Mouse (Mus musculus) myocyte (in vitro differentiated cells): ENCODE measurements around the gene 2510002D24Rik. TPM values are rescaled to one million over a fixed set of nuclear protein-coding genes. Genes with fewer than 3 reads are reported as not detected.

Experiments
- H3K27me3 ChIP-seq: one replicate; pipeline ENCODE4 v1.6.1; 2011; ENCODE audit not compliant: control insufficient read depth, insufficient read depth, insufficient read length
- H3K36me3 ChIP-seq: one replicate; pipeline ENCODE4 v1.6.1; 2011; ENCODE audit not compliant: control insufficient read depth, insufficient read depth
- H3K4me2 ChIP-seq: one replicate; pipeline ENCODE4 v1.6.1; 2011; ENCODE audit warnings: low read depth, control low read depth
- H3K4me3 ChIP-seq: one replicate; pipeline ENCODE4 v1.5.1; 2011; ENCODE audit warnings: mild to moderate bottlenecking, control low read depth, moderate library complexity
- H3K79me2 ChIP-seq: one replicate; pipeline ENCODE4 v1.6.1; 2011; ENCODE audit not compliant: control insufficient read depth, insufficient read depth
- H3ac ChIP-seq: one replicate; pipeline ENCODE4 v1.6.1; 2011; ENCODE audit not compliant: control insufficient read depth, insufficient read length
- CEBPB ChIP-seq: IDR thresholded peaks from 2 replicates; pipeline ENCODE4 v1.6.1; 2011; ENCODE audit warnings: mild to moderate bottlenecking, moderate library complexity; ENCODE audit not compliant: poor library complexity, insufficient read depth, severe bottlenecking
- MAX ChIP-seq: IDR thresholded peaks from one replicate; pipeline ENCODE4 v1.6.1; 2011; ENCODE audit warnings: low read depth, mild to moderate bottlenecking, control low read depth
- MYOD1 ChIP-seq, 3 experiments: IDR thresholded peaks; one replicate each; pipeline ENCODE4 v1.6.1; 2011; ENCODE audit warnings: control low read depth in 2 of 3, low read depth in 2 of 3, mild to moderate bottlenecking in 2 of 3, moderate library complexity in 1 of 3; ENCODE audit not compliant: insufficient read length in 2 of 3, control insufficient read depth in 1 of 3
- MYOG ChIP-seq, 3 experiments: IDR thresholded peaks; one replicate each; pipeline ENCODE4 v1.6.1; 2011; ENCODE audit warnings: control low read depth in 2 of 3, low read depth in 2 of 3, mild to moderate bottlenecking in 2 of 3; ENCODE audit not compliant: insufficient read length in 2 of 3, control insufficient read depth in 1 of 3, insufficient read depth in 1 of 3
- POLR2A ChIP-seq: IDR thresholded peaks from one replicate; pipeline ENCODE4 v1.6.1; 2011; ENCODE audit warnings: low read depth, mild to moderate bottlenecking, control low read depth, moderate library complexity; ENCODE audit not compliant: insufficient read length
- POLR2AphosphoS2 ChIP-seq: IDR thresholded peaks from one replicate; pipeline ENCODE4 v1.6.1; 2011; ENCODE audit warnings: low read depth, control low read depth; ENCODE audit not compliant: insufficient read length
- REST ChIP-seq: IDR thresholded peaks from one replicate; pipeline ENCODE4 v1.6.1; 2011; ENCODE audit warnings: mild to moderate bottlenecking, control low read depth, moderate library complexity; ENCODE audit not compliant: insufficient read depth, insufficient read length
- SRF ChIP-seq: IDR thresholded peaks from one replicate; pipeline ENCODE4 v1.6.1; 2011; ENCODE audit warnings: low read depth; ENCODE audit not compliant: control insufficient read depth, insufficient read length
- TCF12 ChIP-seq: IDR thresholded peaks from one replicate; pipeline ENCODE4 v1.6.1; 2011; ENCODE audit warnings: mild to moderate bottlenecking, control low read depth; ENCODE audit not compliant: poor library complexity, insufficient read depth, severe bottlenecking
- TCF3 ChIP-seq: IDR thresholded peaks from one replicate; pipeline ENCODE4 v1.6.1; 2011; ENCODE audit warnings: low read depth, control low read depth; ENCODE audit not compliant: insufficient read length
- USF1 ChIP-seq: IDR thresholded peaks from one replicate; pipeline ENCODE4 v1.6.1; 2011; ENCODE audit warnings: low read depth, mild to moderate bottlenecking, control low read depth, moderate library complexity
- polyA plus RNA-seq: library from polyadenylated mRNA; unstranded; fragments of >200 nt; fragmentation: generic; extraction: Trizol; gene quantifications from one replicate; pipeline ENCODE4 v1.2.1, GENCODE M21; 2012; ENCODE audit warnings: missing spikeins

Gene 2510002D24Rik
- polyA plus RNA-seq, 1 experiment: 1.2 TPM

- H3K4me2 ChIP-seq: peak overlapping the region; percentile 88
- peak overlapping the region; percentile 88 for H3K4me3 ChIP-seq
- H3K27me3 ChIP-seq: no peaks in the 10 kb centered on the region
- peaks cover 49% of the 10 kb centered on the region for H3K79me2 ChIP-seq
- peaks cover 9% of the 10 kb centered on the region for H3K36me3 ChIP-seq
- H3ac ChIP-seq: peak overlapping the region; percentile 59
- TF ChIP-seq POLR2A (peak; percentile 16), MAX (peak; percentile 5), SRF (no peak)
These were observed 41.2 kb downstream of the 2510002D24Rik start for GRCm38 (mm10) chr16:18877386-18878090.

- H3K27me3 ChIP-seq: no peaks in the 10 kb centered on the region
- no peak for TF ChIP-seq CEBPB
- TF ChIP-seq POLR2AphosphoS2: no peak
- TF ChIP-seq TCF12: no peak
- no peak for TF ChIP-seq MAX
- no peak for TF ChIP-seq MYOD1 (IDR thresholded peaks at IDR 0.05; ENCODE audit: control insufficient read depth in 1 of 3, insufficient read length in 2 of 3, low read depth in 2 of 3)
- TF ChIP-seq POLR2A: no peak
- no peak for TF ChIP-seq SRF
- no peak for TF ChIP-seq REST
- TF ChIP-seq MYOG (IDR thresholded peaks at IDR 0.05; ENCODE audit: control insufficient read depth in 1 of 3, insufficient read depth in 1 of 3, insufficient read length in 2 of 3, low read depth in 2 of 3): no peak
- TF ChIP-seq TCF3: no peak
- TF ChIP-seq USF1: no peak
These were observed 41.8 kb downstream of the 2510002D24Rik start for GRCm38 (mm10) chr16:18878091-18878720.

GRCm38 (mm10) chr16:18884044-18884443, 47.7 kb downstream of the 2510002D24Rik start:
- Histone ChIP-seq H3ac (no peak overlapping the region), H3K4me3 (no peak overlapping the region), H3K36me3 (no peaks in the 10 kb centered on the region), H3K4me2 (no peak overlapping the region), H3K27me3 (no peaks in the 10 kb centered on the region), H3K79me2 (peaks cover 99% of the 10 kb centered on the region)
- TF ChIP-seq SRF (no peak), TCF12 (no peak)

More at GRCm38 (mm10) chr16:18878091-18878720, 41.8 kb downstream of the 2510002D24Rik start:
- Histone ChIP-seq H3K4me3 (peak overlapping the region; percentile 88), H3ac (peak overlapping the region; percentile 59), H3K36me3 (peaks cover 9% of the 10 kb centered on the region), H3K4me2 (peak overlapping the region; percentile 88), H3K79me2 (peaks cover 56% of the 10 kb centered on the region)

Other genes with a start within 250 kb of the 2510002D24Rik start
- gene Tbx1, start 245.9 kb upstream of the 2510002D24Rik start, polyA plus RNA-seq: 16.9 TPM
- 9.4 TPM for gene Gp1bb, start 214.2 kb upstream of the 2510002D24Rik start, polyA plus RNA-seq
- 11.4 TPM for gene Gm49601, start 210.2 kb upstream of the 2510002D24Rik start, polyA plus RNA-seq
- 112 TPM for gene Sept5, start 206.6 kb upstream of the 2510002D24Rik start, polyA plus RNA-seq
- gene Cldn5, start 59.7 kb upstream of the 2510002D24Rik start, polyA plus RNA-seq: 0.35 TPM
- gene Ufd1, start 24.8 kb upstream of the 2510002D24Rik start, polyA plus RNA-seq: 32.0 TPM
- gene Cdc45, start 24.6 kb upstream of the 2510002D24Rik start, polyA plus RNA-seq: 13.6 TPM
- 0.49 TPM for gene Gm28539, start within 50 bp of the 2510002D24Rik start, polyA plus RNA-seq
- gene Mrpl40, start 40.3 kb downstream of the 2510002D24Rik start, polyA plus RNA-seq: 42.8 TPM
- gene Hira, start 40.5 kb downstream of the 2510002D24Rik start, polyA plus RNA-seq: 33.5 TPM